Mouse (Mus musculus) intestine, embryonic 15.5 days (tissue): ENCODE measurements around the gene Nbl1. TPM values are rescaled to one million over a fixed set of nuclear protein-coding genes. Genes with fewer than 3 reads are reported as not detected.

Source experiments
- ATAC-seq: fragments of 200-750 bp; cut with Nextera tagmentation; 2 replicates; pipeline ENCODE4 v1.8.0; 2017; ENCODE audit warnings: moderate TSS enrichment, moderate library complexity
- H3K27ac ChIP-seq: fragments of 300-500 bp; sonication (generic); 2 replicates; pipeline ENCODE4 v1.5.1; 2015; ENCODE audit warnings: mild to moderate bottlenecking, inconsistent platforms
- H3K27me3 ChIP-seq: fragments of 300-500 bp; sonication (generic); replicated peaks from 2 replicates; pipeline ENCODE4 v1.6.1; 2015; ENCODE audit warnings: inconsistent platforms
- H3K36me3 ChIP-seq: fragments of 300-500 bp; sonication (generic); 2 replicates; pipeline ENCODE4 v1.6.1; 2015; ENCODE audit warnings: inconsistent platforms
- H3K4me1 ChIP-seq: fragments of 300-500 bp; sonication (generic); replicated peaks from 2 replicates; pipeline ENCODE4 v1.6.1; 2015; ENCODE audit warnings: inconsistent platforms
- H3K4me2 ChIP-seq: fragments of 300-500 bp; sonication (generic); replicated peaks from 2 replicates; pipeline ENCODE4 v1.6.1; 2015; ENCODE audit warnings: mild to moderate bottlenecking, inconsistent platforms
- H3K4me3 ChIP-seq: fragments of 300-500 bp; sonication (generic); replicated peaks from 2 replicates; pipeline ENCODE4 v1.5.1; 2015; ENCODE audit warnings: inconsistent platforms
- H3K9ac ChIP-seq: fragments of 300-500 bp; sonication (generic); 2 replicates; pipeline ENCODE4 v1.6.1; 2015; ENCODE audit warnings: inconsistent platforms
- H3K9me3 ChIP-seq: fragments of 300-500 bp; sonication (generic); 2 replicates; pipeline ENCODE4 v1.6.1; 2016; ENCODE audit warnings: inconsistent platforms
- WGBS: fragments of 180-500 bp; shearing (Covaris S2); methylation state at CpG from one replicate; pipeline ENCODE4 v1.1.7; 2015; 5-methylcytosine and 5-hydroxymethylcytosine counted together
- polyA plus RNA-seq: library from polyadenylated mRNA; unstranded; fragments of >200 nt; fragmentation: Nextera tagmentation; extraction: Ambion mirVana; gene quantifications from 2 replicates; pipeline ENCODE4 v1.2.1, GENCODE M21; 2015

Nbl1 gene
- polyA plus RNA-seq, 1 experiment from 2014 or later: 49.9 TPM

DNA sequence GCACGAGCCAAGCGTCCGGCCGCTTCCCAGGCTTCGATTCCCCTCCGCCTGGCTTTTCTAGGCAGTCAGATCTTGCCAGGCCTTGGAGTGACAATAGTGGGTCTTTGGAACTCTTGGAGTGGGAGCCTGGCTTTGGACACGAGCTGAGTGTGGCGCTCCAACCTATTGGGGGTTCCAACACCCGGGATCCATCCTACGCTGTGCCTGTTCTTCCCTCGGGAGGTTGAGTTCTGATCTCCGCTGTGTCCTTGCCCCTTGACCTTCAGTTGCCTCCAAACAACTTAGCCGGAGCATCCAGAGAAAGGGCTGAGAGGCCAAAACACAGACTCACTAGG is 370 bp upstream of the Nbl1 start:
- Histone ChIP-seq H3K27ac (no peak overlapping the region), H3K9ac (peak overlapping the region; percentile 79), H3K4me2 (peak overlapping the region; percentile 98)

GRCm38 (mm10) chr4:139091478-139092355 is 1.1 kb downstream of the Nbl1 start:
- peaks cover 60% of the 10 kb centered on the region for H3K4me1 ChIP-seq
- H3K9ac ChIP-seq: peak overlapping the region; percentile 79
- H3K27me3 ChIP-seq: peaks cover 10% of the 10 kb centered on the region; the same call in 1 of the 2 replicates
- H3K4me2 ChIP-seq: peak overlapping the region; percentile 98
- WGBS: 10% methylated on average over 28 of the region's 28 CpGs
- H3K27ac ChIP-seq: peak overlapping the region; percentile 57
- 0 out of 2 replicates have a peak, but pooled peaks have one; percentile 9 for ATAC-seq
- no peaks in the 10 kb centered on the region for H3K36me3 ChIP-seq
- peak overlapping the region; percentile 74 for H3K4me3 ChIP-seq
- no peaks in the 10 kb centered on the region for H3K9me3 ChIP-seq

More for the DNA sequence above, 370 bp upstream of the Nbl1 start:
- Histone ChIP-seq H3K9me3 (no peaks in the 10 kb centered on the region), H3K27me3 (peaks cover 10% of the 10 kb centered on the region; the same call in 1 of the 2 replicates), H3K4me3 (peak overlapping the region; percentile 74), H3K36me3 (no peaks in the 10 kb centered on the region), H3K4me1 (peaks cover 57% of the 10 kb centered on the region)
- WGBS: 29% methylated on average over 13 of the region's 13 CpGs
- no peak for ATAC-seq

DNA sequence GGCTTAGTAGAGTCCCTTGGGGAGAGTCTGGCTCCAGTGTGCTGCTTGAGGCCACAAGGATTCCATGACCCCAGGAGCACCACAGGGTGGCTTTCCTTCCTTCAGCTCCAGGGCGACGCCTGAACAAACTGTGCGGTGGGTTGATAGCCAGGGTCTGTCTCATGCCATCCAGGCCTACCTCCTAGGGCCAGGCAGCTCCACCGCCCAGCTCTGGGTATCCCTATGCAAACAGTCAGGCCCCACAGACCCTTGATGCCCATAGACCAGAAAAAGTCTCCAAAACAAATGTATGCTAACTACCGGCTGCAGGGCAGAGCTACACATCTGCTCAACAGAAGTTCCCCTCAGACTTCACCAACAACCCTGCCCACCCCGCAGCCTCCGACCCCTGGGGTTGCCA is 1.7 kb downstream of the Nbl1 start:
- 62% methylated on average over 7 of the region's 7 CpGs for WGBS
- ATAC-seq: no peak
- peak overlapping the region; percentile 98 for H3K4me2 ChIP-seq
- H3K4me1 ChIP-seq: peaks cover 56% of the 10 kb centered on the region
- peak overlapping the region; percentile 79 for H3K9ac ChIP-seq
- H3K27me3 ChIP-seq: peaks cover 10% of the 10 kb centered on the region; the same call in 1 of the 2 replicates
- H3K9me3 ChIP-seq: no peaks in the 10 kb centered on the region
- H3K36me3 ChIP-seq: no peaks in the 10 kb centered on the region
- peak overlapping the region; percentile 57; the same call in 1 of the 2 replicates for H3K27ac ChIP-seq
- H3K4me3 ChIP-seq: peak overlapping the region; percentile 74

GRCm38 (mm10) chr4:139090303-139090940 is 2.4 kb downstream of the Nbl1 start:
- Histone ChIP-seq H3K27me3 (peaks cover 10% of the 10 kb centered on the region; the same call in 1 of the 2 replicates), H3K4me3 (no peak overlapping the region), H3K9me3 (no peaks in the 10 kb centered on the region), H3K27ac (no peak overlapping the region), H3K36me3 (no peaks in the 10 kb centered on the region), H3K4me2 (peak overlapping the region; percentile 98), H3K4me1 (peaks cover 54% of the 10 kb centered on the region), H3K9ac (no peak overlapping the region)
- WGBS: 61% methylated on average over 15 of the region's 15 CpGs
- ATAC-seq: 0 out of 2 replicates have a peak, but pooled peaks have one; percentile 1

DNA sequence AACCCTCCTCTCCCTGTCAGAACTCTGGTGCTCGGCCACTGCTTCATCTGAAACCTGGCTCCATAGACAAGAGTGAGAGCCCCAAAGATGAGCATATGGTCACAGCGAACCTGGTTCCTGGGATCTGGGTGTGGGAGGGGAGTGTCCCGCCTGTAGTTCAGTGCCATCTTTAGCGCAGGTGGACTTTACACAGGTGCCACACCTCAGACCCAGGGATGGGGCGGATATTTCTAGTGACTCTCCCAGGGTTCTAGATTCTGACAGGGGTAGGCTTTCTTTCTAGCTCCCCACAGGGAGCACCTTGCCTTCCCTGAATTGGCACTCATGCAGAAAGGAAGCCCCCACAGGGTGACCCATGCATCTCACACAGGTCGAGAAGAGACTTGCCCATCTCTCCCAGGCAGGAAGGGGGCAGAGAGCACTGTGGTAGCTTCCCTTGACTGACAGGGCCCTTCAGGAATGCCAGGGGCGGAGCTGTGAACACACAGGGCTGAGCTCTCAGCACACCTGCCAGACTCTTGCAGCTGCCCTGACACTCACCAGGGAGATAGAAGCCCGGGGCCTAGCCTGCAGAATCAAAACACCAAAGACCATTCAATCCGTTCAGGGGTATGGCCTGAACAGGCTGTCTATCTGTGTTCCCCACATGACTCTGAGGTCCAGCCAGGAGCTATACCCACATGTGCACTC is 3.7 kb downstream of the Nbl1 start:
- peaks cover 10% of the 10 kb centered on the region; the same call in 1 of the 2 replicates for H3K27me3 ChIP-seq
- H3K4me3 ChIP-seq: no peak overlapping the region
- no peak overlapping the region for H3K9ac ChIP-seq
- H3K36me3 ChIP-seq: no peaks in the 10 kb centered on the region
- no peak overlapping the region; the same call in 1 of the 2 replicates for H3K4me2 ChIP-seq
- peaks cover 51% of the 10 kb centered on the region for H3K4me1 ChIP-seq
- 43% methylated on average over 9 of the region's 9 CpGs for WGBS
- 0 out of 2 replicates have a peak overlapping the region, but pooled peaks have one; percentile 2 for H3K27ac ChIP-seq
- no peaks in the 10 kb centered on the region for H3K9me3 ChIP-seq
- ATAC-seq: peak; percentile 59

GRCm38 (mm10) chr4:139086984-139087383 is 5.8 kb downstream of the Nbl1 start:
- no peak overlapping the region for H3K9ac ChIP-seq
- H3K4me2 ChIP-seq: no peak overlapping the region
- WGBS: 69% methylated on average over 4 of the region's 4 CpGs
- H3K27me3 ChIP-seq: no peaks in the 10 kb centered on the region
- ATAC-seq: no peak
- H3K9me3 ChIP-seq: no peaks in the 10 kb centered on the region
- H3K27ac ChIP-seq: no peak overlapping the region
- H3K36me3 ChIP-seq: no peaks in the 10 kb centered on the region
- no peak overlapping the region for H3K4me3 ChIP-seq
- peaks cover 54% of the 10 kb centered on the region for H3K4me1 ChIP-seq

- H3K27ac ChIP-seq: no peak overlapping the region
- H3K9me3 ChIP-seq: no peaks in the 10 kb centered on the region
- H3K9ac ChIP-seq: no peak overlapping the region
- no peak overlapping the region for H3K4me3 ChIP-seq
- 17% methylated on average over 5 of the region's 5 CpGs for WGBS
- H3K4me1 ChIP-seq: peaks cover 45% of the 10 kb centered on the region
- H3K27me3 ChIP-seq: no peaks in the 10 kb centered on the region
- ATAC-seq: no peak
- no peak overlapping the region for H3K4me2 ChIP-seq
- H3K36me3 ChIP-seq: no peaks in the 10 kb centered on the region
Observed at GRCm38 (mm10) chr4:139086037-139086436, 6.8 kb downstream of the Nbl1 start.

DNA sequence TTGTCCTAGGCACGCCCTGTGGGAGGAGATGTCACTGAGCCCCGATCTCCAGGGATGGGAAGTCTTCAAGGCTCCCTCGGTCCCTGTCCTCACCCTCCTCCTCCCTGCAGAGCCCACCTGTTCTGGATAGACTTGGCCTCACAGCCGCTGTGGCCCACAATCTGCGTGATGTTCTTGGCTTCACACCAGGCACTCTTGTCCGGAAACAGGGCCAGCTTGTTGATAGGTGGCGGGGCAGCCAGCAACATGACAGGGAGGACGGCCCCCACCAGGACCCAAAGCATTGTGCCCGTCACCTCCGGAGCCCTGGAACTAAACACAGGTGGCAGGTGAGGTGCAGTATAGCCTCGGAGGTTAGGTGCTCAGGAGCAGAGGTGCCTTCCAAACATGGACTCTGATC is 7.5 kb downstream of the Nbl1 start:
- WGBS: 71% methylated on average over 11 of the region's 11 CpGs
- Histone ChIP-seq H3K4me1 (peaks cover 39% of the 10 kb centered on the region), H3K9ac (no peak overlapping the region), H3K27me3 (no peaks in the 10 kb centered on the region), H3K36me3 (no peaks in the 10 kb centered on the region), H3K27ac (no peak overlapping the region), H3K9me3 (no peaks in the 10 kb centered on the region), H3K4me3 (no peak overlapping the region), H3K4me2 (no peak overlapping the region)
- no peak for ATAC-seq

- ATAC-seq: peak; percentile 28
- 28% methylated on average over 12 of the region's 12 CpGs for WGBS
- Histone ChIP-seq H3K9me3 (no peaks in the 10 kb centered on the region), H3K27ac (no peak overlapping the region), H3K36me3 (no peaks in the 10 kb centered on the region), H3K4me1 (peaks cover 18% of the 10 kb centered on the region), H3K27me3 (no peaks in the 10 kb centered on the region), H3K4me2 (peak overlapping the region; percentile 30; the same call in 1 of the 2 replicates), H3K9ac (no peak overlapping the region), H3K4me3 (no peak overlapping the region)
Observed at GRCm38 (mm10) chr4:139082790-139083564, 9.8 kb downstream of the Nbl1 start.

GRCm38 (mm10) chr4:139081270-139081931 is 11.4 kb downstream of the Nbl1 start:
- no peak overlapping the region for H3K4me3 ChIP-seq
- H3K27ac ChIP-seq: no peak overlapping the region
- H3K4me2 ChIP-seq: no peak overlapping the region
- peaks cover 16% of the 10 kb centered on the region for H3K4me1 ChIP-seq
- no peaks in the 10 kb centered on the region for H3K9me3 ChIP-seq
- 80% methylated on average over 18 of the region's 18 CpGs for WGBS
- no peak for ATAC-seq
- no peak overlapping the region for H3K9ac ChIP-seq
- H3K36me3 ChIP-seq: no peaks in the 10 kb centered on the region
- H3K27me3 ChIP-seq: peaks cover 5% of the 10 kb centered on the region

- no peak for ATAC-seq
- no peak overlapping the region for H3K4me3 ChIP-seq
- no peaks in the 10 kb centered on the region for H3K36me3 ChIP-seq
- 93% methylated on average over 7 of the region's 7 CpGs for WGBS
- no peak overlapping the region for H3K4me2 ChIP-seq
- H3K27me3 ChIP-seq: peaks cover 16% of the 10 kb centered on the region
- H3K9me3 ChIP-seq: no peaks in the 10 kb centered on the region
- H3K4me1 ChIP-seq: peaks cover 21% of the 10 kb centered on the region
- no peak overlapping the region for H3K27ac ChIP-seq
- no peak overlapping the region for H3K9ac ChIP-seq
Observed at GRCm38 (mm10) chr4:139080259-139080658, 12.5 kb downstream of the Nbl1 start.
